Mouse (Mus musculus) liver, embryonic 12.5 days (tissue): ENCODE measurements around the gene Cdk6. TPM values are rescaled to one million over a fixed set of nuclear protein-coding genes. Genes with fewer than 3 reads are reported as not detected.
"Not testable (repeated sequence)": the region's sequence is repeated elsewhere in the genome, so short reads cannot be mapped to it uniquely, and the experiment has no call there.

Source experiments
- ATAC-seq: fragments of 200-750 bp; cut with Nextera tagmentation; 2 replicates; pipeline ENCODE4 v1.8.0; 2017; ENCODE audit warnings: moderate number of reproducible peaks, mild to moderate bottlenecking, moderate library complexity
- H3K27ac ChIP-seq: fragments of 300-500 bp; sonication (generic); 2 replicates; pipeline ENCODE4 v1.5.1; 2016; ENCODE audit warnings: mild to moderate bottlenecking
- H3K27me3 ChIP-seq: fragments of 300-500 bp; sonication (generic); replicated peaks from 2 replicates; pipeline ENCODE4 v1.6.1; 2016; ENCODE audit warnings: mild to moderate bottlenecking, moderate library complexity
- H3K36me3 ChIP-seq: fragments of 300-500 bp; sonication (generic); 2 replicates; pipeline ENCODE4 v1.6.1; 2016; ENCODE audit warnings: mild to moderate bottlenecking, moderate library complexity
- H3K4me1 ChIP-seq: fragments of 300-500 bp; sonication (generic); 2 replicates; pipeline ENCODE4 v1.6.1; 2016
- H3K4me2 ChIP-seq: fragments of 300-500 bp; sonication (generic); 2 replicates; pipeline ENCODE4 v1.6.1; 2016; ENCODE audit warnings: mild to moderate bottlenecking, moderate library complexity
- H3K4me3 ChIP-seq: fragments of 300-500 bp; sonication (generic); 2 replicates; pipeline ENCODE4 v1.5.1; 2016; ENCODE audit warnings: mild to moderate bottlenecking, moderate library complexity
- H3K9ac ChIP-seq: fragments of 300-500 bp; sonication (generic); 2 replicates; pipeline ENCODE4 v1.6.1; 2016; ENCODE audit warnings: mild to moderate bottlenecking, moderate library complexity
- H3K9me3 ChIP-seq: fragments of 300-500 bp; sonication (generic); replicated peaks from 2 replicates; pipeline ENCODE4 v1.6.1; 2016; ENCODE audit warnings: mild to moderate bottlenecking, moderate library complexity
- WGBS: fragments of 180-500 bp; shearing (Covaris S2); methylation state at CpG from one replicate; pipeline ENCODE4 v1.1.7; 2016; ENCODE audit not compliant: insufficient replicate concordance; 5-methylcytosine and 5-hydroxymethylcytosine counted together
- polyA plus RNA-seq: library from polyadenylated mRNA; unstranded; fragments of >200 nt; fragmentation: Nextera tagmentation; extraction: Ambion mirVana; gene quantifications from 2 replicates; pipeline ENCODE4 v1.2.1, GENCODE M21; 2016

Cdk6 gene
- polyA plus RNA-seq, 1 experiment from 2014 or later: 40.1 TPM

DNA sequence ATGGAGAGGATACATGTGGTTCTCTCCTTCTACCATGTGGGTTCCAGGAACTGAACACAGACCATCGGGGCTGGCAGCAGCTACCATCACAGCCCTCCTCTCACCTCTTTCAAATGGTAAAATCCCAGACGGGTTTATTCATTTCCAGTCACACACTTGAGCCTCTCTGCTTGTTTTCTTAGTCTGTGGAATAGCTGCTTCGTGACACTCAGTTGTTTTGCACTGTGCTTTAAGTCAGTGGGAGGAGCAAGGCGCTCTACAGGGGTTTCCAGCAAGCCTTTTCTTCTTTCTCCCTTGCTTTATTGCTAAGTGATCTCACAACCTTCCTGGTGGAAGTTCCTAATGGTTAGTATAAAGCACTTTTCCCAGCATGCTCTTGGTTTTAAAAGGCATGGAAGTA lies 10.6 kb downstream of the Cdk6 start:
- Histone ChIP-seq H3K4me1 (peaks cover 38% of the 10 kb centered on the region), H3K36me3 (peaks cover 31% of the 10 kb centered on the region)
- H3K27ac ChIP-seq, ATAC-seq, H3K27me3 ChIP-seq, H3K4me3 ChIP-seq, H3K9ac ChIP-seq, H3K9me3 ChIP-seq, H3K4me2 ChIP-seq: not testable (repeated sequence)
- 68% methylated on average over 4 of the region's 4 CpGs for WGBS

DNA sequence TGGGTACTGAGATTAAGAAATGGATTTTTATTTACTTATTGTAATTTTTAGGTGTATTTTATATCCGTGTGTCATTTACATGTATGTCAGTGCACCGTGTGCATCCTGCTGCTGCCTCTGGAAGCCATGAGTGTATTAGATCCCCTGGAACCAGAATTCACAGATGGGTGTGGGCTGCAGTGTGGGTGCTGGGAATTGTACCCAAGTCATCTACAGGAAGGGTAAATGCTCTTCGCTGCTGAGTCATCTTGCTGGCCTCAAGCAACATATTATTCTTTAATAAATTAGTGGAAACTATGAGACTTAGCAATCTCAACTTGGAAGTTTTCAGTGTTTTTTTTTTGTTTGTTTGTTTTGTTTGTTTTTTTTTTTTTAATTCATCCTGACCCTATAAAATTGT lies 11.0 kb downstream of the Cdk6 start:
- Histone ChIP-seq H3K27me3 (no peaks in the 10 kb centered on the region), H3K9ac (no peak overlapping the region), H3K36me3 (peaks cover 26% of the 10 kb centered on the region), H3K4me1 (peaks cover 43% of the 10 kb centered on the region), H3K4me3 (no peak overlapping the region), H3K27ac (no peak overlapping the region), H3K9me3 (no peaks in the 10 kb centered on the region), H3K4me2 (no peak overlapping the region)
- 73% methylated on average over 3 of the region's 3 CpGs for WGBS
- no peak for ATAC-seq

DNA sequence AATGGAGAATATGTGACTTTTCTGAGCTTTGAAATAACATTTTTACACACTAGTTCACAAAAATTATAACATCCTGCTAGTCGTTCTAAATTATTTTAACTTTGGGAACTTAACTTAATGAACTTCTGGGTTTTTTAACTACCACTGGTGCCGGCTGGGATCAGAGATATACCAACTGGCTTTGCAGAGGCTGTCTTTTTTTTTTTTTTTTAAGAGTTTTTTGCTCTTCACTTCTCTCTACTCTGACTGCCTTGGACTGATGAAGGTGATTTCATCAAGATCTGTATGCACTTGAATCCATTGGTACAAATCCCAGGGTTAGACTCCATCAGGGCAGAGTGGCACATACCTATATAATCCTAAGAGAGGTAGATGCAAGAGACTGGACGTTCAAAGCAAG lies 11.5 kb downstream of the Cdk6 start:
- no peaks in the 10 kb centered on the region for H3K27me3 ChIP-seq
- no peak overlapping the region for H3K4me3 ChIP-seq
- peaks cover 46% of the 10 kb centered on the region for H3K4me1 ChIP-seq
- WGBS: 30% methylated on average over 3 of the region's 3 CpGs
- H3K36me3 ChIP-seq: peaks cover 25% of the 10 kb centered on the region
- no peak overlapping the region for H3K27ac ChIP-seq
- no peaks in the 10 kb centered on the region for H3K9me3 ChIP-seq
- no peak overlapping the region for H3K4me2 ChIP-seq
- ATAC-seq: no peak
- no peak overlapping the region for H3K9ac ChIP-seq

DNA sequence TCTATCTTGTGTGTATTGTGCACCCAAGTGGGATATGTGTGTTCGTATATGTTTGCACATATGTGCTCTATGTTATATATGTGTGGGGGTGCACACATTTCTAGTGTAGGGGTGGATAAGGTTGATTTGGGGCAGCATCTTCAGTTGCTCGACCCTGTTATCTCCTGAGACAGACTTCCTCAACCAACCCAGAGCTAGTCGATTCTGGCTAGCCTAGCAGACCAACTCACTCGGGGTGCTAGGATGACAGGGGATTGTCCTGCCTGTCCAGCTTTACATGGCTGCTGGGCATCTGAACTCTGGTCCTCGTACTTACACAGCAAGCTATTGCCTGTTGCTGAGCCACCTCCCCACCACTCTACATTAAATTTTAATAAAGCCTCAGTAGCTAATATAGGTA lies 13.0 kb downstream of the Cdk6 start:
- peaks cover 52% of the 10 kb centered on the region for H3K4me1 ChIP-seq
- 19% methylated on average over 5 of the region's 5 CpGs for WGBS
- no peaks in the 10 kb centered on the region for H3K27me3 ChIP-seq
- H3K27ac ChIP-seq: 0 out of 2 replicates have a peak overlapping the region, but pooled peaks have one; percentile 36
- H3K9ac ChIP-seq: peak overlapping the region; percentile 10; the same call in 1 of the 2 replicates
- peak; percentile 82 for ATAC-seq
- H3K36me3 ChIP-seq: peaks cover 17% of the 10 kb centered on the region
- H3K9me3 ChIP-seq: no peaks in the 10 kb centered on the region
- H3K4me3 ChIP-seq: no peak overlapping the region
- H3K4me2 ChIP-seq: peak overlapping the region; percentile 50

DNA sequence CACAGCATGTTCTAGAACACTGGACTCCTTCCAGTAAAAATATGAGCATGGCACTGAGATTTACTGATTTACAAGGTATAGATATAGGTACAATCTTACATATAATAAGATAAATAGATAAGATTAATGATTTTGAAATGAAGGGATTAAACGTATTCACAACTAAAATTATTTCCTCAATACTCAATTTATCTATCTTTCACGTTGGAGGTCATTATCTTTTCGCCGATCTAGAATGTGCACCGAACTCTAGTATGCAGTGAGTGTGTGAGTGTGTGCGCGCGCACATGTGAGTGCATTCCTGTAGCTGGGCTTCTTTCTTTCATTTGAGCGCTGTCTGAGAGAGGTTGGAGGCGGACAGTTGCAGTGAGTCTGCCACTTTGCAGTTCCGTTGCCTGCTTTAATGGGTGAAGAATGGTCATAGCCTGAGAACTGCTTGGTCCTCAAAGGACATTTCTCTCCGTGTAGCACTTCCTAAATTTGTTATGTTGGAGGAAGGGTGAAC lies 13.8 kb downstream of the Cdk6 start:
- WGBS: 73% methylated on average over 12 of the region's 12 CpGs
- H3K27ac ChIP-seq: 0 out of 2 replicates have a peak overlapping the region, but pooled peaks have one; percentile 36
- H3K4me2 ChIP-seq: peak overlapping the region; percentile 50
- ATAC-seq: no peak
- H3K9me3 ChIP-seq: no peaks in the 10 kb centered on the region
- no peaks in the 10 kb centered on the region for H3K27me3 ChIP-seq
- H3K4me1 ChIP-seq: peaks cover 57% of the 10 kb centered on the region
- no peak overlapping the region for H3K4me3 ChIP-seq
- H3K9ac ChIP-seq: no peak overlapping the region
- peaks cover 18% of the 10 kb centered on the region for H3K36me3 ChIP-seq

DNA sequence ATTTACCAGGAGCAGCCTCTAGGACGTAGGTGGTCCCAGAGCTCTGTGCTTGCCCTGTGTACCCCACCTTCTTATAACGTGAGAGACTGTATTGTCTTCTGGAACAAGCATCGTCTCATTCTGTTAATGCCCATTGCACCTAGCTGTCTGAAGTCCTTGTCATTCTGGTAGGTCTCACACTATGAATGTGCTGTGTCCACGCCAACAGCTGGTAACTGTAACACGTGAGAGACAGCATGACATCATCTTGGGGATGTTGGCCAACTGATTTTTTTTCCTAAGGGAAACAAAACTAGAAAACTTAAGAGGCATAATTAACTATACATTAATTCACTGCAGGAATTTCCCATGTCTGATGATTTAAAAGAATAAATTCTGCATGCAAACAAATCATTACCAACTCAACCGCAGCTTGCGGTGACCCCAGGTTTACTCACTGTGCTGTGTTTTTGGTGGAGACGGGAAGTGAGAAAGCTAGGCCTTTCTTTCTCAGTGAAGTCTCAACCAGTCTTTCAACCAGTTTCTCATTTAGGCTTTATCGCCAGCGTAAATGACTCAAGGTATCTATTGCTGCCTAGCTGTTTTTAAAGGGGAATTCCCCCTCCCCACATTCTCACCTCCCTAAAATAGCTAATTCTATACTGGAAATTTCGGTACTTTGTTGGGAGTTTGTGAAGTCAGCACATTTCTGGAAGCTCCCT lies 14.4 kb downstream of the Cdk6 start:
- WGBS: 82% methylated on average over 11 of the region's 11 CpGs
- no peak overlapping the region for H3K4me2 ChIP-seq
- H3K4me3 ChIP-seq: no peak overlapping the region
- peaks cover 61% of the 10 kb centered on the region for H3K4me1 ChIP-seq
- H3K9ac ChIP-seq: no peak overlapping the region
- H3K27ac ChIP-seq: no peak overlapping the region
- no peak for ATAC-seq
- peaks cover 19% of the 10 kb centered on the region for H3K36me3 ChIP-seq
- no peaks in the 10 kb centered on the region for H3K27me3 ChIP-seq
- H3K9me3 ChIP-seq: no peaks in the 10 kb centered on the region

DNA sequence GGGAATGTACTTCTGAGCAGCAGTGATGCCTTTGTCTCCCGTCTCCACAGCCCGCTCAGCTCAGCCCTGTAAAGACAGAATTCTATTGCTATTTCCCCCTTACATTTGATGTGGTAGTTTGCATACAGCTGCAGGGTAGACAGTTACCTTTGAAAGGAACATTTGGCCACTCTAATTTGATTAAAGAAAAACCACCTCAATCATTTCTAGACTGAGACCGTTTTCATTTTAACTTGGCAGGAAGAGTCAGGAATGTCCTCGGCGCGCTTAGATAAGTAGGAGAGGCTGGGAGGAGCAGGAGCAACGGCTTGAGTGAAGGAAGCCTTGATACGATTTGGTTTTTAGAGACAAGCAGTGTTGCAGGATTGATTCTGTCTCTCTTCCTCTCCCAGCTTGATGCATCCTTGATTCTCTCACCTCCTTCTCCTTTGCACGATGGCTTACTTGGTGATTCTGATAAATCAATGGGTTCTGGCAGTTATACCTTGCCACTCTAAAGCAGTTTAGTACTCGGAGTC lies 15.0 kb downstream of the Cdk6 start:
- H3K9ac ChIP-seq: no peak overlapping the region
- peaks cover 19% of the 10 kb centered on the region for H3K36me3 ChIP-seq
- no peak overlapping the region for H3K4me2 ChIP-seq
- no peak overlapping the region for H3K27ac ChIP-seq
- no peaks in the 10 kb centered on the region for H3K9me3 ChIP-seq
- WGBS: 61% methylated on average over 10 of the region's 10 CpGs
- H3K27me3 ChIP-seq: no peaks in the 10 kb centered on the region
- H3K4me3 ChIP-seq: no peak overlapping the region
- no peak for ATAC-seq
- peaks cover 67% of the 10 kb centered on the region for H3K4me1 ChIP-seq

DNA sequence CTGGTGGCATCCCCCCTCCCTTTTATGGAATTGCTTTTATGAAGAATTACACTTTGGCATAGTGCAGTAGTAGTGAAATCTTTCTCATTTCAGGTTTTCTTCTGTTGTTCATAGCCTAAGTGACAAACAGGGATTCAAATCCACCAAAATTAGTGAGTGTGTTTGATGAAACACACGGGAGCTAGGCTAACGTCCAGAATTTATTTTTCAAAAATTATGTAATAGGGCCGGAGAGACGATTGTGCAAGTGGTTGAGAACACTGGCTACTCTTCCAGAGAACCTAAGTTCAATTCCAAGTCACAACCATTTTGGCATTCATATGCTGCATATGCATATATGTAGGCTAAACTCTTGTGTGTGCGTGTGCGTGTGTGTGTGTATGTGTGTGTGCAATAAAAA lies 16.2 kb downstream of the Cdk6 start:
- ATAC-seq: no peak
- peaks cover 73% of the 10 kb centered on the region for H3K4me1 ChIP-seq

DNA sequence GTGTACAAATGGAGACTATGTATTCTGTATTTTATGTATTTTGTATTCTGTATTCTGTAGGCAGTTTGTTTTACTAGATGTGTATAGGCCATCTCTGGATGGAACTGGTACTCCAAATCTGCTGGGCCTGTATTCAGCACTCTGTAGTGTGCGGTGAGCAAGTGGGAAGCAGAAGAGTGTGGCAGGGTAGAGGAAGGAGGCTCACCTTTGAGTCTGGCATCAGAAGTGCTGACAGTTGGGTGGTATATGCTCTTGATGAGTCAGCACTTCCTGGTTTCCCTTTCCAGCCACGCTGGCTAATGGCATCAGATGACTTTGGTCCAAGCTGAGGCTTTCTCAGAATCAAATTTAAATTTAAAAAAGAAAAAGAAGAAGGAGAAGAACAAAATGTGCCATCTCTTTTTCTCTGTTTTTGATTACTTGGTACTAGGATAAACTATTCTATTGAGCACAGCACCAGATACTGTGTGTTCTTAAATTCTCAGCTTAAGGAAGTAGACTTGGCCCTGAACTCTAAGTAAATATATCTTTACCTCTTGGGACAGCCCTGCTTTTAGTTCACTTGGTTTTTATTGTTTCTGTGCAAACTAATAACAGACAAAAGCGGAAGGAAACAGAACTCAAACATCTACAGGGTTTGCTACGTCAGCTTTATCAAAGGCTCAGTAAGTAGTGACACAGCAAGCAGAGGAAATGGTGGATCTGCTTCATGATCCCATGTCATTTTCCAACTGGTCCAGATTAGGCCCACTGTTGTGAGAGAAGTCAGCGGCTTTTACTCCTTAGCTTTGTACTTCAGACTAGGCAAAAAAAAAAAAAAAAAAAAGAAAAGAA lies 17.6 kb downstream of the Cdk6 start:
- H3K4me3 ChIP-seq: no peak overlapping the region
- H3K36me3 ChIP-seq: peaks cover 13% of the 10 kb centered on the region
- peak; percentile 74 for ATAC-seq
- no peak overlapping the region for H3K9ac ChIP-seq
- peaks cover 87% of the 10 kb centered on the region for H3K4me1 ChIP-seq
- no peaks in the 10 kb centered on the region for H3K27me3 ChIP-seq
- H3K9me3 ChIP-seq: no peaks in the 10 kb centered on the region
- peak overlapping the region; percentile 57 for H3K27ac ChIP-seq
- no peak overlapping the region for H3K4me2 ChIP-seq
- 50% methylated on average over 5 of the region's 5 CpGs for WGBS

More for the DNA sequence above, 16.2 kb downstream of the Cdk6 start:
- no peak overlapping the region for H3K9ac ChIP-seq
- no peak overlapping the region for H3K4me2 ChIP-seq
- H3K36me3 ChIP-seq: peaks cover 13% of the 10 kb centered on the region
- no peaks in the 10 kb centered on the region for H3K9me3 ChIP-seq
- H3K27ac ChIP-seq: no peak overlapping the region
- H3K4me3 ChIP-seq: no peak overlapping the region
- 80% methylated on average over 6 of the region's 6 CpGs for WGBS
- no peaks in the 10 kb centered on the region for H3K27me3 ChIP-seq

DNA sequence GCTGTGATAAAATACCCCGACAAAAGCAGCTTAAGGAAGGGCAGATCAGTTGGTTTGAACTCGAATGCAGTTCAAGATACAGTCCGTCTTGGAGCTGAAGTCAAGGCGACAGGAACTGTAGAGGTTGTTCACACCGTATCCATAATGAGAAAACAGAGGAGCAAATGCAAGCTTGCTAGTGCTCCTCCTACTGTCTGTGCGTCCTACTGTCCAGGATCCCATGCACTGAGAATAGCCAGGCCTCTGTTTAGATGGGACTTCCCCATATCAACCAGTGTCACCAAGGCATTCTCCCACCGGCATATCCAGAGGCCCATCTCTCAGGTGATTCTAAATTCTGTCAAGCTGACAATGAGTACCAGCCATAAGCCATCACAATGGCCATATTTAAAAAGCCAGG lies 18.6 kb downstream of the Cdk6 start:
- Histone ChIP-seq H3K4me2 (no peak overlapping the region), H3K4me3 (no peak overlapping the region), H3K27me3 (no peaks in the 10 kb centered on the region), H3K36me3 (peaks cover 13% of the 10 kb centered on the region), H3K9me3 (no peaks in the 10 kb centered on the region), H3K27ac (peak overlapping the region; percentile 6; the same call in 1 of the 2 replicates), H3K4me1 (peaks cover 87% of the 10 kb centered on the region), H3K9ac (no peak overlapping the region)
- no peak for ATAC-seq
- WGBS: 70% methylated on average over 7 of the region's 7 CpGs

DNA sequence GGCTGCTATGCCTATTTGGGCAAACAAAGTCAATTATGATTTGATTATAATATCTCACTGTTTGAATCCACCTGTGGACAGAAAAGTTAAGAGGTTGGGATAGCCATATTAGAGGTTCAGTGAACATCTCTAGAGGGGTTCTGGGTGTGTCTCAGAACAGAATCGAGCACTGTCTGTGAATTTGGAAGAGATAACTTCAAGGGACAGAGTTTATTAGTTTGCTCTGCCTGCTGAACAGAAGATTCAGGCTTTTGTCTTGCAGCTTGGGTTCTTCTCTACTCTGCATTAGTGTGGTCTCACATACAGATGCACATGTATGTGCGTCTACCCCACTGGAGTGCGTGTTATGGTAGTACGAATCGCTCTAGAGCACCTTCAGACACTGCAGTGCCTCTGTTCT lies 20.0 kb downstream of the Cdk6 start:
- Histone ChIP-seq H3K4me2 (0 out of 2 replicates have a peak overlapping the region, but pooled peaks have one; percentile 8), H3K4me3 (no peak overlapping the region), H3K27me3 (no peaks in the 10 kb centered on the region), H3K27ac (peak overlapping the region; percentile 55; the same call in 1 of the 2 replicates), H3K9me3 (no peaks in the 10 kb centered on the region), H3K36me3 (peaks cover 4% of the 10 kb centered on the region; the same call in 1 of the 2 replicates), H3K4me1 (peaks cover 74% of the 10 kb centered on the region), H3K9ac (0 out of 2 replicates have a peak overlapping the region, but pooled peaks have one; percentile 24)
- 67% methylated on average over 5 of the region's 5 CpGs for WGBS
- ATAC-seq: peak; percentile 31; the same call in 1 of the 2 replicates

DNA sequence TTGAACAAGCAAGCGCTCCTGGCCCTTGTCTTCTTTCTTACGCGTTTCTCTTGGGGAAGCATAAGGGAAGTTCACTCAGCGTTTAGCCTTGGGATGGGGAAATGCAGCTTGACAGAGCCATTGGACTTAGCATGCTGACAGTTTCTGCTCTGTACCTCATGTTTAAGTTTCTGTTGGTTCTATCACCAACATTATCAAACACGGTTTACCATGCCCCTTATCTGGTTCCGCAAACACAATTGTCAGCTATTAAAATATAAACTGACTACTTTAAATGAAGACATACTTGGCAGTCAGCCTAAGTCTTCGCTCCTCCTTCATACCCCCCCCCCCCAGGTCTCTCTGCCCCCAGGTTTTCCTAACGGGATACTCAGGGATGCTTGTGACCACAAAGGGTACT lies 20.8 kb downstream of the Cdk6 start:
- peaks cover 11% of the 10 kb centered on the region; the same call in 1 of the 2 replicates for H3K36me3 ChIP-seq
- no peak overlapping the region for H3K4me2 ChIP-seq
- no peaks in the 10 kb centered on the region for H3K9me3 ChIP-seq
- no peak overlapping the region for H3K27ac ChIP-seq
- H3K4me3 ChIP-seq: no peak overlapping the region
- H3K9ac ChIP-seq: 0 out of 2 replicates have a peak overlapping the region, but pooled peaks have one; percentile 39
- H3K4me1 ChIP-seq: peaks cover 70% of the 10 kb centered on the region
- 52% methylated on average over 8 of the region's 8 CpGs for WGBS
- no peak for ATAC-seq
- H3K27me3 ChIP-seq: no peaks in the 10 kb centered on the region
